Mouse (Mus musculus) gastrocnemius, adult 18-20 months (tissue): ENCODE data around the gene Crip1. TPM values are rescaled to one million over a fixed set of nuclear protein-coding genes. Genes with fewer than 3 reads are reported as not detected.

Experiments used
- DNase-seq: peaks from one replicate; pipeline ENCODE4 v3.0.0; 2021; ENCODE audit warnings: low spot score
- total RNA-seq, 2 experiments: library from RNA; stranded (reverse); gene quantifications; 2 replicates each; pipeline ENCODE4 v1.2.3; 2021

Crip1 gene
- total RNA-seq, 2 experiments from 2014 or later: 65.3 to 100 TPM

GRCm38 (mm10) chr12:113144886-113145285 is 1.2 kb upstream of the Crip1 start:
- DNase-seq: no peak

- no peak for DNase-seq
These were observed 525 bp upstream of the Crip1 start for GRCm38 (mm10) chr12:113145591-113145990.

GRCm38 (mm10) chr12:113147481-113147880 is 1.4 kb downstream of the Crip1 start:
- DNase-seq: peak; percentile 75

GRCm38 (mm10) chr12:113148381-113149035 is 2.4 kb downstream of the Crip1 start:
- DNase-seq: peak; percentile 62

GRCm38 (mm10) chr12:113149341-113149740 is 3.2 kb downstream of the Crip1 start:
- no peak for DNase-seq

- DNase-seq: no peak
These were observed 3.8 kb downstream of the Crip1 start for GRCm38 (mm10) chr12:113149896-113150295.

GRCm38 (mm10) chr12:113150591-113150990 is 4.5 kb downstream of the Crip1 start:
- DNase-seq: no peak

- DNase-seq: no peak
These were observed 4.9 kb downstream of the Crip1 start for GRCm38 (mm10) chr12:113151046-113151445.

- DNase-seq: peak; percentile 69
These were observed 5.7 kb downstream of the Crip1 start for GRCm38 (mm10) chr12:113151661-113152271.

- peak; percentile 50 for DNase-seq
These were observed 6.2 kb downstream of the Crip1 start for GRCm38 (mm10) chr12:113152272-113152661.

- DNase-seq: no peak
These were observed 6.9 kb downstream of the Crip1 start for GRCm38 (mm10) chr12:113152991-113153525.

- peak; percentile 34 for DNase-seq
These were observed 7.9 kb downstream of the Crip1 start for GRCm38 (mm10) chr12:113153971-113154370.

GRCm38 (mm10) chr12:113154747-113155075 is 8.6 kb downstream of the Crip1 start:
- DNase-seq: no peak

GRCm38 (mm10) chr12:113155076-113155771 is 9.1 kb downstream of the Crip1 start:
- peak; percentile 37 for DNase-seq

GRCm38 (mm10) chr12:113155887-113156539 is 9.9 kb downstream of the Crip1 start, which contains the start of gene Tedc1:
TSS of gene Tedc1 (plus strand) at chr12:113156421.
- peak; percentile 99 for DNase-seq

GRCm38 (mm10) chr12:113156540-113156929 is 10.4 kb downstream of the Crip1 start:
- no peak for DNase-seq

- DNase-seq: no peak
These were observed 10.9 kb downstream of the Crip1 start for GRCm38 (mm10) chr12:113157002-113157401.

GRCm38 (mm10) chr12:113157521-113157920 is 11.4 kb downstream of the Crip1 start:
- no peak for DNase-seq

- no peak for DNase-seq
These were observed 11.9 kb downstream of the Crip1 start for GRCm38 (mm10) chr12:113157971-113158370.

- no peak for DNase-seq
These were observed 17.5 kb downstream of the Crip1 start for GRCm38 (mm10) chr12:113163561-113164006.

- no peak for DNase-seq
These were observed 22.0 kb downstream of the Crip1 start for GRCm38 (mm10) chr12:113168031-113168536.
